Mouse (Mus musculus): ENCODE measurements around the gene Fam227b.

Gene Fam227b

DNA sequence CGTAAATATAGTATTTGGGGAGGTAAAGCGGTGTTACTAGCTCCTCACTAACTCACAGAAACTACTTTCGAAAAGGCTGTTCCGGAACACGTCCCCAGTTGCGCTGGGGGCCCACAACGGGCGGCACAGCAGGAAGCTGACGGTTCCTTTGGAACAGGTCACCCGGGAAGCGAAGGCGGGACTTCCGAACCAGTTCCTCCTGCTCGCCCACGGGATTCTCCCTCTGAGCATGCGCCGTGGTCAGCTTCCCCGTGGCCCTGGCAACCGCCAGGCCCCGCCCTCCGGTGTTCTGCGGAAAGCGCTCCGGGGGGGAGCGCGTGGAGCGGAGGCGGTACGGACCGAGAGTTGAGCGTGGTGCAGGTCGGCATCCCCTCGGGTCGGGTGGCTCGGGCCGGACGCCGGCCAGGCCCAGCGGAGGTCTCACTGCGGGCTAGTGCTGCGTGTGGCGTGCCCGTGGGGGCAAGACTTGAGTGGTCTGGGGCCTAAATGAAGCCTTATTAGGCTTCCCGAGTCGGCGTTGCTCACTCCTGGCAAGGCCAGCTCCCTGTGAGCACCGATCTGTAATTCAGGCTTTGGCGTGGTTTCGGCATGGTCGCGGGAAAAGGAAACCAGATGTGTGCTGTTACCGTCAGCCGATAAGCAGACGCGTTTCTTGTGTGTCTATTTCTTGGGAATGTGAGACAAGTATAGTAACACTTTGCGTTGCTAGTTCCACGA lies at the start of gene Fam227b, which contains the start of gene Dtwd1:
Gene Fam227b (minus strand): TSS at position 150 of the 717 bp plus-strand sequence.
Gene Dtwd1 (plus strand): TSS at position 287 of the 717 bp plus-strand sequence.
- peak; percentile 98 to 99 for DNase-seq (ENCODE audit: low spot score in 2 of 2)

DNA sequence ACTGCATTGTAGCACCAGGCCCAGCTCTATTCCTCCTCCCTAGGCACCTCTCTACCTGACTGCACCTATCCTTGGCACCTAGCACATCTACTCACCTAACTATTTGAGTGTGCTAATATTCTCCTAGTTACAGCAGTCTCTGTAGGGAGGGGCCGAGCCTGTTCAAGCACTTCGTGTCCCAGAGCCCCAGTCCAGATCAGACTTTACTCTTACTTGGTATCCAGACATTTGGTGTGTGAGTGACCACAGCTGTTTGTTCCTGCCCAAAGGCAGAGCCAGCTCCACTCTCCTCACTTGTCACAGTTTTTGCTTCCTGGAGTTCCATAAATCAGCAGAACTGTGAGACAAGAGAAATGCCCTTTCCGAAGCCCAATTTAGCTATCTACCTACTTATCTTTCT lies 47.2 kb upstream of the Fam227b start:
- no peak for DNase-seq (ENCODE audit: low spot score in 2 of 2)

DNA sequence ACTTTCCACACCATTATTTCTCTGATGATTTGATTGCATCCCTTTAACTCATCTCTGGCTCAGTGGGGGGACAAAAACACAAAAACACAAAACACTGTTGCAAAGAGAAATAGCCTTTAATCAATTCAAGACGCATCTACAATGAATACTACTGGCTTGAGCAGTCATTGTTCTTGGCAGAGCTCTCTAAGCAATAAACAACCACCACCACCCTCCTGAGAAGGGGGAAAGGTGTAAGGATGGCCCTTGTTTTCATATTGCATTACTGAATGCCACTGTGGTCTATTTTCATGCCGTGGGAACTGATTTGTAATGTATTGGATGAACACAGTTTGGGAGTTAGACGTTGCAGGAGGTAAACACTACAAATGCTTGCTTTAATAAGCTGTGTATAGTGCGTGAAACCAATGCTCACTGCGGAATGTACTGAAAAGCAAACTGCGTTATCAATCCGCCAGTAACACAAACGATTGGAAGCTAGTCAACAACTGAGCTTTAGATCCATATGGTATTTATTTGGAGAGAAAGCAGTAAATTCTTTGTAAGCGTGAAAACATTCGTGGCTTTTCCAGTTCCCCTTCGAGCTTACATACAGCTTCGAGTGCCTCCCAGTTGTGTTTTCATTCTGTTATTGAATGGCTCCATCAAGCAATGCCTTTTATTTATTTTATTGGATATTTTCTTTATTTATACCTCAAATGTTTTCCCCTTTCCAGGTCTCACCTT lies 44.0 kb upstream of the Fam227b start:
- DNase-seq (ENCODE audit: low spot score in 2 of 2), result no peak

- DNase-seq (ENCODE audit: low spot score in 2 of 2), result no peak
These were observed 40.3 kb upstream of the Fam227b start for GRCm38 (mm10) chr2:126192129-126192528.

- no peak for DNase-seq (ENCODE audit: low spot score in 2 of 2)
These were observed 39.5 kb upstream of the Fam227b start for GRCm38 (mm10) chr2:126191306-126191705.

- DNase-seq (ENCODE audit: low spot score in 2 of 2), result no peak
These were observed 19.6 kb upstream of the Fam227b start for GRCm38 (mm10) chr2:126171427-126171826.

DNA sequence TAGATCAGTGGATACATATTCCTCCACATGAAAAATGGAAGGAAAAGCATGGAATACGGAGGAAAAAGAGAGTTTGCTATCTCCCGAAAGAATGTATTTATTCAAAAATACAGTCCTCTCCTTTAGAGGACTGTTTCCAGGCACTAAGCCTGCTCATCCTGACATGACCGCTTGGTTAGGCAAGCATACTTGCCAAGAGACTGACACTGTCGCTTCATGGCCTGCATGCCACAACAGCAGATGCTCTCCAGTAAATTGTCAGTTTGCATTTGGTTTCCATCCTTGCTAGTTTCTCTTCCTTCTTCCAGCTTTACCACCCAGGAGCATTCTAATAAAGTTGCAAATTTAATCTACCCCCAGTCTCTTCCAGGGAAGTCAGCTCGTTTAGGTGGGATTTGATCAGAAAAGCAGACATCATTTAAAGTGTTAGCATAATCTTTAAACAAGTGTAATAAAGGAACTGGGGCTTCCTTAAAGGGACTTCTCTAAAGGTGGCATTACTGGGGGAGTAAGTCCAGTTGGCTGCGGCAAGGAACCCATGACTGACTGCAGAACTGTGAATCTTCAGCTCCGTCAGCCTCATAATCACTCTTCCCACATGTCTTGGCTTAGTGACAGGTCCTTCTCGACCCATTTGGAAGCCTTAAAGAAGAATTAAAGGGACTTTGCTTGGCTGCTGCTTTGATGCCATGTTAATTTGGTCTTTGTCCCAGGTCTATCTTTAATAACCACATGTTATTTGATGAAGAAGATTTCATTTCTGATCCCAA lies 15.2 kb upstream of the Fam227b start:
- no peak for DNase-seq (ENCODE audit: low spot score in 2 of 2)

DNA sequence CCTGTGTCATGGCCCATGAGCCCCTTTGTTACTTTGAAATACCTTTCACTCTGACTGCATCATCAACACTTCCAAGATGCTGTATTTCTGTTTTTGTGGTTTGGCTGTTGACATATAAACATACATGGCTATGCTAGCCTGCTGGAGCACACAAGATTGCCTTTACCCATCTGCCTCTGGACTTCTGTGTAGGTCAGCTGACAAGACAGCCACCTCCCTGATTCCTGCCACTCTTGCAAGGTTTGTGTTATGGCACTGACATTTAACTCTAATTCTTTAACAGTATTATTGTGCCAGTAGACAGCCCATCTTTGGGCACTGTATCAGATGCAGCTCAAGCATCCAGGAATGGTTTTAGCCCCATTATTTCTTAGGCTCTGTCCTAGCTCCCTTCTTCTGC lies 14.5 kb upstream of the Fam227b start:
- no peak for DNase-seq (ENCODE audit: low spot score in 2 of 2)

DNA sequence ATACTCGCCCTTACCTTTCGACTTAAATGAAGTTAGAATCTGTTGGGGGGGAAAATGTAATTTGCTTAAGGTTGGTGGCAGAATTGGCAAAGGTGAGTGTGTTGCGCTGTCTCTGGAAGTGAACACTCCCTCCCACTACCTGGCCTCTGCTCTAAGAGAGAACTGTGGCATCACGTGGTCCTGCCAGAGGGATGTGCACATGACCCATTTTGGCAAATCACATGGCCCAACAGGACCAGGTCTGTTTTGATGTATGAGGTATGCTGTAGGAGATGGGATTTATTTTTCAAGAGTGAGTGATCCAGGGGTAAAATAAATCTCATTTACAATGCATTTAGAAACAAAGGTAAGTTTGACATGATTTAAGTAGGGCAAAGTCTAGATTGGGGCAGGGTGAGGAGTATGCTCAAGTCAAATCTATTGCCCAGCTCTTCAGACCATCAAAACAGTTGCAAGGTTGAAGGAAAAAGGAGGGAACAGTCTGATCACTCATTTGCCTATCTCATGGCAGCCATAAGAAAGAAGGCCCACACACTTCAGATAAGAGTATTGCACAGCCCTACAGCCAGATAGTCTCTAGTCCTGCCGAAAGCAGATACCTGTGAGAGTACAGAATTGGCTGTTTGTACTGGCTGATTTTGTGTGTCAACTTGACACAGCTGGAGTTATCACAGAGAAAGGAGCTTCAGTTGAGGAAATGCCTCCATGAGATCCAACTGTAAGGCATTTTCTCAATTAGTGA lies 13.6 kb upstream of the Fam227b start:
- DNase-seq (ENCODE audit: low spot score in 2 of 2), result no peak

DNA sequence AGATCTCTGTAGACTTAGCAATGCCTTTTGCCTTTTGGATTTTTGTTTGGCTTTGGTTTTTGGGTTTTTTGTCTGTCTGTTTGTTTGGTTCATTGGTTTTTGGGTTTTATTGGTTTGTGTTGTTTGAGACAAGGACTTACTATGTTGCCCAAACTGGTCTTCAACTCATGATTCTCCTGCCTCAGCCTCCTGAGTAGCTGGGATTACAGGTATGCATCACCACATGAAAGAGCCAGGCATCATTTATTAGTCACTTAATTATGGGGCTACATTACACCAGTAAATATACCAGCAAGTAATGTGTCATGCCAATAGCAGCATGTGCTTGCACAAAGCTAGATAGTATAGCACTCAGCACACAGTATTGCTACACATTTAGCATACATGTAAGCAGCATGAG lies 4.1 kb downstream of the Fam227b start:
- DNase-seq (ENCODE audit: low spot score in 2 of 2), result no peak

- DNase-seq (ENCODE audit: low spot score in 2 of 2), result no peak
These were observed 57.2 kb downstream of the Fam227b start for GRCm38 (mm10) chr2:126094616-126095015.

GRCm38 (mm10) chr2:126090432-126090831 lies 61.4 kb downstream of the Fam227b start:
- no peak for DNase-seq (ENCODE audit: low spot score in 2 of 2)

DNA sequence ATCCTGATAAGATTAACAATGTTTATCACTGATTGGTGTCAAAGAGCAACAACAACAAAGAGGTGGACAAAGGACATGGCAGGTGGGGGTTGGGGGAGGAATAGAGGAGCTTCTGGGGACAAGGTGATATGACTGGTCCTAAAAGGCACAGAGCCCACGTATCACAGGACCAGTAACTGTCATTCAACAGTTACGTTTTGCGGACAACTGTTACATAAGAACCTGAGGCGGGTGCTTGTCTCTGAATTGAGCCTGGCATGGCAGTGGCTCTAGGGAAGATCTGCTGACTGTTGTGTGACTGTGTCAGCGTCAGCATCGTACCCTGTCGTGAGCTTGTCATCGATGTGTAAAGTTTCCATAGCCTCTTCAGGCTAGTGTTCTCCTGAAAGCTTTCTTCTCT lies 65.6 kb downstream of the Fam227b start:
- DNase-seq (ENCODE audit: low spot score in 2 of 2), result no peak

DNA sequence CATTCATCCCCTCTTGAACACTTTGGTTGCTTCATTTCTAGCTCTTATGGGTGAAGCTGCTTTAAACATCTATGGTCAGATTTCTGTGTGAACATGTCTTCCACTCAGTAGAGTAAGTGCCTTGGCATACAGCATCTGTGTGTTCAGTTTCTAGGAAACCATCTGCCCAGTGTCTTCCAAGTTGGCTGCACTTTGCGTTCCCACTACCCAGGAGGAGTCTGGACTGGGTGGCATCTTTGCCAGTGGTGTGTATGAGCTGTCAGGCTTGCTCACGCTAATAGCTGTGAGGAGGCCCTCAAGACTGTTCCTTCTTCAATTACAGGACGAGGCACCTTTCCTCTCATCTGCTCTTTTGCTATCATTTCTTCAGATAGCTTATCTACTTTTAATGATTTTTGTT lies 67.5 kb downstream of the Fam227b start:
- no peak for DNase-seq (ENCODE audit: low spot score in 2 of 2)

DNA sequence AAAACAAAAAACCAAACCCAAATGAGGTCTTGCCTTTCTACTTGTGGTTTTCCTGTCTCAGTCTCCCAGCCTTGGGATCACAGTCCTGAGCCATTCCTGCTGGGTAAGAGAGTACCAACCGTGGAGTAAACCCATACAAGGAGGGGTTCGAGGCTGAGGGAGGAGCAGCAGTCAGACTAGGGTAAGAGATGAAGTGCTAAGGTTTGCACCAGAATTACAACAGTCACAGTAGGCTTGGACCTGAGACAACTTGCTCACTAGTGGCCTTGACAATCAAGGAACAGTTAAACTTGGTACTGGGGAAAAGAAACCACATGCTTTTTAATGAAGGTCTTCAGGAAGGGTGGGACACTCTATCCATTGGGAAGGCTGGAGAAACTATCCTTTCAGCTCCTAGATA lies 72.7 kb downstream of the Fam227b start:
- DNase-seq (ENCODE audit: low spot score in 2 of 2), result no peak

GRCm38 (mm10) chr2:126076506-126076905 lies 75.3 kb downstream of the Fam227b start:
- DNase-seq (ENCODE audit: low spot score in 2 of 2), result no peak

- DNase-seq (ENCODE audit: low spot score in 2 of 2), result no peak
These were observed 78.1 kb downstream of the Fam227b start for GRCm38 (mm10) chr2:126073744-126074143.

- no peak for DNase-seq (ENCODE audit: low spot score in 2 of 2)
These were observed 82.1 kb downstream of the Fam227b start for GRCm38 (mm10) chr2:126069740-126070139.

GRCm38 (mm10) chr2:126065303-126065856 lies 86.4 kb downstream of the Fam227b start:
- no peak for DNase-seq (ENCODE audit: low spot score in 2 of 2)

GRCm38 (mm10) chr2:126064814-126065213 lies 87.0 kb downstream of the Fam227b start:
- no peak for DNase-seq (ENCODE audit: low spot score in 2 of 2)

- no peak for DNase-seq (ENCODE audit: low spot score in 2 of 2)
These were observed 88.9 kb downstream of the Fam227b start for GRCm38 (mm10) chr2:126062876-126063275.

Data from urinary bladder, postnatal 4 days (tissue).